Mouse (Mus musculus) heart, embryonic 10.5 days (tissue): ENCODE measurements at regions not wholly inside any gene's neighbourhood (a gene's known extent, or its start where the extent isn't known, plus 50 kb on each side); places are given as distances from the start of the nearest gene placed in this dataset.

Source experiments
- DNase-seq: peaks from one replicate; pipeline ENCODE4 v3.0.0-alpha.2; 2017; ENCODE audit warnings: low spot score
- H3K27ac ChIP-seq: fragments of 300-500 bp; sonication (generic); 2 replicates; pipeline ENCODE4 v1.5.1; 2016; ENCODE audit warnings: mild to moderate bottlenecking
- H3K27me3 ChIP-seq: fragments of 300-500 bp; sonication (generic); 2 replicates; pipeline ENCODE4 v1.6.1; 2016; ENCODE audit warnings: mild to moderate bottlenecking; ENCODE audit not compliant: poor library complexity, insufficient read depth, severe bottlenecking
- H3K36me3 ChIP-seq: fragments of 300-500 bp; sonication (generic); 2 replicates; pipeline ENCODE4 v1.6.1; 2016; ENCODE audit warnings: mild to moderate bottlenecking, moderate library complexity
- H3K4me1 ChIP-seq: fragments of 300-500 bp; sonication (generic); 2 replicates; pipeline ENCODE4 v1.6.1; 2016; ENCODE audit warnings: mild to moderate bottlenecking
- H3K4me3 ChIP-seq: fragments of 300-500 bp; sonication (generic); 2 replicates; pipeline ENCODE4 v1.5.1; 2016; ENCODE audit warnings: mild to moderate bottlenecking, moderate library complexity
- H3K9me3 ChIP-seq: fragments of 300-500 bp; sonication (generic); 2 replicates; pipeline ENCODE4 v1.6.1; 2016; ENCODE audit warnings: mild to moderate bottlenecking, moderate library complexity
- WGBS: fragments of 180-500 bp; shearing (Covaris S2); methylation state at CpG from one replicate; pipeline ENCODE4 v1.1.7; 2016; 5-methylcytosine and 5-hydroxymethylcytosine counted together

DNA sequence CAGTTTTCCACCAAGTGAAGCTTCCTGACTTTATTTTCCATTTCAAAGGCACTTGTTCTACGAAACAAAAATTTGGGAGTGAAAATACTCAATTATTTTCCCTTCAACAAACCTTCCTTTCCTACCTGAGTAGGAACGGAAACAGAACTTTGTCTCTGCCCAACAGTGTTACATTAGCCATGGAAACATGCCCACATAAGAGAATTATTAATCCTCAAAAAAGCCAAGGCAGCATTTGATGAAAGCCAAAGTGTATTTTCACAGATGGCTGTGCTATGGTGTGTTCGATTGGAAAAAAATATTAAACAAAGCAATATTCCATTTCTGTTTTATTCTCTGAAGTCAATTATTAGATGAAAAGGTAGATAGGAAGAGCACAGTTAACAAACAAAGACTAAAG lies 404.8 kb upstream of the Adamts9 start:
- Histone ChIP-seq H3K4me1 (no peaks in the 10 kb centered on the region), H3K4me3 (no peak overlapping the region), H3K36me3 (no peaks in the 10 kb centered on the region), H3K27me3 (no peaks in the 10 kb centered on the region), H3K9me3 (no peaks in the 10 kb centered on the region), H3K27ac (no peak overlapping the region)
- 81% methylated on average over 3 of the region's 3 CpGs for WGBS
- no peak for DNase-seq

- H3K27ac ChIP-seq = no peak overlapping the region
- DNase-seq = no peak
- H3K4me1 ChIP-seq = no peaks in the 10 kb centered on the region
- no peaks in the 10 kb centered on the region for H3K27me3 ChIP-seq
- no peaks in the 10 kb centered on the region for H3K9me3 ChIP-seq
- H3K36me3 ChIP-seq = no peaks in the 10 kb centered on the region
- H3K4me3 ChIP-seq = no peak overlapping the region
- WGBS = 72% methylated on average over 2 of the region's 2 CpGs
These were observed 385.4 kb upstream of the Adamts9 start for GRCm38 (mm10) chr6:93328683-93329082.

DNA sequence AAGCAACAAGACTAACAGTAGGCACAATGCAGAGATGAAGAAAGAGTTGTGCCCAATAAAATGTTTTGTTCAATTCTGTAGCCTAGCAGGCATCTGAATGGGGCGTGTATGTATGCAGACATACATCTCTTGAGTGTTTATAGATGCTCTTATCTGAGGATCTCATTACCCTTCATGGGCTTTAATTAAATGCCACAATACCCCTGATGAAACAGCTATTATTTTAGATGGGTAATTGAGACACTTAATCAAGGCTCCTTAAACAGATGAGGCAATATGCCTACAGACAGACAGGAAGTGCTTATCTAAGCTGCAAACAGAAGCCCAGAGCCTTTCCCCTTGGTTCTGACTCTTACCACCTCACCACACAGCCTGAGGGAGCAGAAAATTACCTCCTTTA lies 384.6 kb upstream of the Adamts9 start:
- H3K27ac ChIP-seq = no peak overlapping the region
- H3K4me1 ChIP-seq = no peaks in the 10 kb centered on the region
- WGBS = 86% methylated on average over 1 of the region's 1 CpGs
- no peaks in the 10 kb centered on the region for H3K27me3 ChIP-seq
- DNase-seq = no peak
- no peak overlapping the region for H3K4me3 ChIP-seq
- H3K9me3 ChIP-seq = no peaks in the 10 kb centered on the region
- H3K36me3 ChIP-seq = no peaks in the 10 kb centered on the region

- H3K4me3 ChIP-seq = no peak overlapping the region
- H3K27ac ChIP-seq = no peak overlapping the region
- H3K4me1 ChIP-seq = no peaks in the 10 kb centered on the region
- 84% methylated on average over 3 of the region's 3 CpGs for WGBS
- H3K27me3 ChIP-seq = no peaks in the 10 kb centered on the region
- no peaks in the 10 kb centered on the region for H3K9me3 ChIP-seq
- no peaks in the 10 kb centered on the region for H3K36me3 ChIP-seq
- no peak for DNase-seq
These were observed 380.6 kb upstream of the Adamts9 start for GRCm38 (mm10) chr6:93323881-93324280.

DNA sequence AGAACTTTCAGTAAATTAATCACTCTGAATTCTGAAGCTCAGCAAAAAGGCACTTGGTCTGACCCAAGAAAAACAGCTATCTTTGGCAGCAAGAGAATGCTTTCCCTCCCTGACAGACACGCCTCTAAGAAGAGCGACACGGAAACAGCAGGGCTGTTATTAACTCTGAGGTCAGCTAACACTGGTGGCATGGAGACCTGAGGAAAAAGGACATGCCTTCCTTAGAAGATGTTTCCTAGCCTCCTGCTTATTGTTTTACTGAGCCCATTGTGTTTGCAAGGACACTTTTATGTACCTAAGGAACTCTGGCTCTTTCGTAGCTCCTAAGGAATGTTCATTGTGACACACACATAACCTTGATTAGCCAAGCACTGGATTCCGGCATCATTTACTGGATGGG lies 371.3 kb upstream of the Adamts9 start:
- WGBS = 55% methylated on average over 5 of the region's 5 CpGs

GRCm38 (mm10) chr6:93305176-93305575 lies 361.9 kb upstream of the Adamts9 start:
- H3K36me3 ChIP-seq = no peaks in the 10 kb centered on the region
- no peak for DNase-seq
- H3K27ac ChIP-seq = no peak overlapping the region
- no peaks in the 10 kb centered on the region for H3K27me3 ChIP-seq
- no peaks in the 10 kb centered on the region for H3K9me3 ChIP-seq
- H3K4me1 ChIP-seq = no peaks in the 10 kb centered on the region
- 39% methylated on average over 2 of the region's 2 CpGs for WGBS
- H3K4me3 ChIP-seq = no peak overlapping the region

More for the DNA sequence above, 371.3 kb upstream of the Adamts9 start:
- DNase-seq = no peak
- Histone ChIP-seq H3K4me3 (no peak overlapping the region), H3K27me3 (no peaks in the 10 kb centered on the region), H3K9me3 (no peaks in the 10 kb centered on the region), H3K36me3 (no peaks in the 10 kb centered on the region), H3K4me1 (peaks cover 7% of the 10 kb centered on the region; the same call in 1 of the 2 replicates), H3K27ac (no peak overlapping the region)

- Histone ChIP-seq H3K27ac (no peak overlapping the region), H3K36me3 (no peaks in the 10 kb centered on the region), H3K4me3 (no peak overlapping the region), H3K9me3 (no peaks in the 10 kb centered on the region), H3K4me1 (0 out of 2 replicates have a peak, but pooled peaks cover 11% of the 10 kb centered on the region), H3K27me3 (no peaks in the 10 kb centered on the region)
- DNase-seq = no peak
- WGBS = 31% methylated on average over 6 of the region's 6 CpGs
These were observed 354.7 kb upstream of the Adamts9 start for GRCm38 (mm10) chr6:93297975-93298374.

DNA sequence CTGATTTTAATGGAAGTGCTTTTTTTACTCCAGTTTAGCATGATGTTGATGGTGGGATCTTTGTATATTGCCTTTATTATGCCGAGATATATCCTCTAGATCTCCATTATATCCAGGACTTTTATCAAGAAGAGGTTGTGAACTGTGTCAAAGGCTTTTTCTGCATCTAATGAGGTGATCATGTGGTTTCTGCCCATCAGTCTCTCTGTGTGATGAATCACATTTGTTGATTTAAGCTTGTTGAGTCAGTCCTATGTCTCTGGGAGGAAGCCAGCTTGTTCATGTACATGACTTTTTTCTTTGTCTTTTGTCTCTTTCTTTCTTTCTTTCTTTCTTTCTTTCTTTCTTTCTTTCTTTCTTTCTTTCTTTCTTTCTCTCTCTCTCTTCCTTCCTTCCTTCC lies 348.4 kb upstream of the Adamts9 start:
- no peaks in the 10 kb centered on the region for H3K27me3 ChIP-seq
- no peaks in the 10 kb centered on the region for H3K36me3 ChIP-seq
- no peak for DNase-seq
- no peaks in the 10 kb centered on the region for H3K4me1 ChIP-seq
- no peak overlapping the region for H3K4me3 ChIP-seq
- H3K27ac ChIP-seq = no peak overlapping the region
- H3K9me3 ChIP-seq = no peaks in the 10 kb centered on the region
- 90% methylated on average over 1 of the region's 1 CpGs for WGBS

- Histone ChIP-seq H3K36me3 (no peaks in the 10 kb centered on the region), H3K9me3 (no peaks in the 10 kb centered on the region), H3K27me3 (no peaks in the 10 kb centered on the region), H3K4me1 (no peaks in the 10 kb centered on the region), H3K4me3 (no peak overlapping the region), H3K27ac (no peak overlapping the region)
- DNase-seq = no peak
- WGBS = 62% methylated on average over 4 of the region's 4 CpGs
These were observed 345.1 kb upstream of the Adamts9 start for GRCm38 (mm10) chr6:93288421-93288820.

GRCm38 (mm10) chr6:93285796-93286195 lies 342.5 kb upstream of the Adamts9 start:
- no peak overlapping the region for H3K27ac ChIP-seq
- H3K4me3 ChIP-seq = no peak overlapping the region
- H3K4me1 ChIP-seq = no peaks in the 10 kb centered on the region
- WGBS = 82% methylated on average over 2 of the region's 2 CpGs
- no peaks in the 10 kb centered on the region for H3K27me3 ChIP-seq
- no peaks in the 10 kb centered on the region for H3K9me3 ChIP-seq
- no peak for DNase-seq
- no peaks in the 10 kb centered on the region for H3K36me3 ChIP-seq

GRCm38 (mm10) chr6:93281530-93281929 lies 338.2 kb upstream of the Adamts9 start:
- no peak for DNase-seq
- H3K27ac ChIP-seq = no peak overlapping the region
- WGBS = 80% methylated on average over 1 of the region's 1 CpGs

GRCm38 (mm10) chr6:93273917-93274513 lies 330.7 kb upstream of the Adamts9 start:
- Histone ChIP-seq H3K27me3 (no peaks in the 10 kb centered on the region), H3K9me3 (no peaks in the 10 kb centered on the region), H3K4me3 (no peak overlapping the region), H3K4me1 (peaks cover 18% of the 10 kb centered on the region; the same call in 1 of the 2 replicates), H3K36me3 (no peaks in the 10 kb centered on the region), H3K27ac (peak overlapping the region; percentile 49)
- 27% methylated on average over 12 of the region's 12 CpGs for WGBS
- DNase-seq = no peak

More at GRCm38 (mm10) chr6:93281530-93281929, 338.2 kb upstream of the Adamts9 start:
- H3K4me3 ChIP-seq = no peak overlapping the region
- no peaks in the 10 kb centered on the region for H3K9me3 ChIP-seq
- H3K36me3 ChIP-seq = no peaks in the 10 kb centered on the region
- H3K27me3 ChIP-seq = no peaks in the 10 kb centered on the region
- no peaks in the 10 kb centered on the region for H3K4me1 ChIP-seq

DNA sequence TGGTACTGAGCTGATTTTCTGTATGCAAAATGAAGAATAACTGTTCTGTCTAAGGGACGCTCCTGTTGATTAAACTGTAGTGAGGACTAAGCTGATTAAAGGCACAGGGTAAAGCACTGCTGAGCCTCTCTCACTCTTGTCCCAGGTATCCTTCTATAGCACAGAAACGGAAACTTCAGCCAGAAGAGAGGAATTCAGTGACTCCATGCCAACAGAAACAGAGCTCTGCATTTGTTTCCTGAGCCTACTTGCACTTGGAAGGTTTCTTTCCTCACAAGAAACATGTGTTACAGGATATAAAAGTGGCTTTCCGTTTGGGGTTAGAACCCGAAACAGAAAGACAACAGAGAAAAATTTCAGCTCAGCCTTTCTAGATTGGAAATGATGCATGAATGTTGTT lies 328.9 kb upstream of the Adamts9 start:
- 49% methylated on average over 4 of the region's 4 CpGs for WGBS
- H3K4me3 ChIP-seq = no peak overlapping the region
- no peaks in the 10 kb centered on the region for H3K27me3 ChIP-seq
- no peaks in the 10 kb centered on the region for H3K36me3 ChIP-seq
- no peak overlapping the region for H3K27ac ChIP-seq
- no peak for DNase-seq
- H3K4me1 ChIP-seq = peaks cover 18% of the 10 kb centered on the region; the same call in 1 of the 2 replicates
- H3K9me3 ChIP-seq = no peaks in the 10 kb centered on the region

DNA sequence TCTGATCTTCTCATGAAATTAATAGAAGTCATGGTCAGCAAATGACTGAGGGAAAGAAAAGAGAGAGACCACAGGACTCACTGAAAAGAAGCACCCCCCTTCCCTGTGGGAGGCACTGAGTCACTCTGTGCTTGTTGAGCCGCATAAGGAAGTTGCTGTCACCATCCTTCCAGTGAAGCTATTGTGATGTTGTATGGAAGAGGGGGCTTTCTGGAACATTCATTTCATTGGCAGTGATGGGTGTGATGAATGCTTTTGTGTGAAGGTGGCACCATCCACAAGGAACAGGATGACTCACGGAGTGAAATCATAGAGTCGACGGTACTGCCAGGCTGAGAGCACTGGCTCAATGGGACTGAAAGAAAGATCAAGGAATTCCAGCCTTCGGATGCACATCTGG lies 323.5 kb upstream of the Adamts9 start:
- DNase-seq = no peak
- H3K27me3 ChIP-seq = no peaks in the 10 kb centered on the region
- H3K4me1 ChIP-seq = no peaks in the 10 kb centered on the region
- 71% methylated on average over 5 of the region's 5 CpGs for WGBS
- H3K36me3 ChIP-seq = no peaks in the 10 kb centered on the region
- H3K4me3 ChIP-seq = no peak overlapping the region
- no peak overlapping the region for H3K27ac ChIP-seq
- H3K9me3 ChIP-seq = no peaks in the 10 kb centered on the region
